In the genomic region with DNA sequence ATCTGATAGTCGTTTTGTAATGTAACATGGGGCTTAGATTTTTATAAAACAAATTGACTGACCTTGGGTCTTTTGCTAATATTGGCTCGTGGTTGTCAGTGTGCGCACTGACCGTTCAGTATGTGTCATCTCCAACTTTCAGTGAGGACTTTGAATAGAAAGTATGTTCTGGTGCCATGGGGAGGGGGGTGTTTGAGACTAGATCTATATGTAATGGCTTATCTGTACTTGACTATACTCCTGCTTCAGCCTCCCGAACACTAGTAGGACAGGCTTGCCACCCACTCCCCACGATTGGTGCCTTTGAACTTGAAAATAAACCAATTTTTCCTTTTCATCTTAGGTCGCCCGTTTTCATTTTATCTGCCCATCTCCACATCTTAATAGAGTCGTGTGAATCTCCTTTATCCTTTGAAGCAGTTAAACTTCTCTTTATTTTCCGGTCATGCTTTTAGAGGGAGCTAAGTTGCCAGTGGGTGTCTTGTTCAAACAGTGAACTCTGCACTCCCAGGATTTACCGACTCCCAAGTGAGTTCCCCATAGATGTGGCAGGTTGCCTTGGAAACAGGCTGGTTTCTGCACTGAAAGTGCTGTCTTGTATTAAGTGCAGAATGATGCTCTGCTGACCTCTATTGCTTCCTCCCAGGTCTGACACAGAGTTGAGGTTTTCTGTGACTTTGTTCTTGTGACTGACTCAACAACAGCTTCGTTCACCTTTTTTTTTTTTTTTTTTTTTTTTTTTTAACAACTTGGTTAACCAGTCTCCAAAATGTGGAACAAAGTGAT, we compare ENCODE assay signal across 9 mouse cellular contexts.
A peak's percentile ranks its signal among the peaks of the same experiment; 100 is the strongest.
DNase-seq lines count a peak whose midpoint lies in the region; ATAC-seq and TF ChIP-seq lines count a peak whose summit lies in the region.
"Had no signal": no experiment of that assay in that cellular context is flagged by ENCODE, and none has a peak within 500 bp of the region (broad histone marks: within the 10 kb centered on the region; RNA-seq: fewer than 3 reads in every experiment).

No protein-coding gene starts in this region.

- in situ Hi-C loops in ES-E14 (cut with MboI; ENCODE audit: low sequenced_read_pairs in 2 of 2, unreplicated experiment in 2 of 2): no loop called here

- no peak overlapping the region for H3K4me3 ChIP-seq in ES-E14 (ENCODE audit: insufficient read depth in 1 of 2, low read depth in 1 of 2, low read length in 2 of 2, poor library complexity in 1 of 2, severe bottlenecking in 1 of 2)
- H3K4me3 ChIP-seq in forebrain, embryonic 13.5 days: no peak overlapping the region
- H3K4me3 ChIP-seq: liver, embryonic 13.5 days had no signal

- ATAC-seq in forebrain, embryonic 13.5 days: peak; percentile 59; the same call in 1 of the 2 replicates
- no peak for ATAC-seq in megakaryocyte progenitor cell, adult 5-6 weeks (replicated peaks; ENCODE audit: poor library complexity)

- H3K36me3 ChIP-seq in ES-E14 (ENCODE audit: control insufficient read depth, insufficient read depth, low read length, poor library complexity, severe bottlenecking): no peaks in the 10 kb centered on the region; the same call in 1 of the 2 replicates
- H3K36me3 ChIP-seq in forebrain, embryonic 13.5 days (ENCODE audit: poor library complexity, severe bottlenecking): no peaks in the 10 kb centered on the region
- H3K36me3 ChIP-seq: liver, embryonic 13.5 days had no signal

- H3K9me3 ChIP-seq in ES-E14 (ENCODE audit: control insufficient read depth, insufficient read depth, low read depth, low read length): no peaks in the 10 kb centered on the region
- H3K9me3 ChIP-seq in forebrain, embryonic 13.5 days (replicated peaks): no peaks in the 10 kb centered on the region
- H3K9me3 ChIP-seq: liver, embryonic 13.5 days had no signal

- 39% methylated on average over 12 of the region's 12 CpGs for WGBS in forebrain, embryonic 13.5 days

- H3K27ac ChIP-seq in ES-E14 (ENCODE audit: insufficient read depth, low read depth, low read length, poor library complexity, severe bottlenecking): no peak overlapping the region
- no peak overlapping the region for H3K27ac ChIP-seq in forebrain, embryonic 13.5 days
- H3K27ac ChIP-seq: liver, embryonic 13.5 days had no signal

- H3K4me1 ChIP-seq in ES-E14 (ENCODE audit: control insufficient read depth in 2 of 2, insufficient read depth in 2 of 2, low read length in 2 of 2, poor library complexity in 1 of 2): peaks cover 2 to 5% of the 10 kb centered on the region in 2 experiments; a peak in 2 of 4 replicates
- peaks cover 32% of the 10 kb centered on the region for H3K4me1 ChIP-seq in forebrain, embryonic 13.5 days

- DNase-seq in cerebellum, postnatal 14 days: peak; percentile 10 to 22
- no peak for DNase-seq in cerebellum, postnatal 36 days
- no peak for DNase-seq in ES-E14 (ENCODE audit: low read depth, low spot score)
- peak; percentile 68 for DNase-seq in mesoderm, embryonic 11.5 days (ENCODE audit: low read depth, low spot score)
- DNase-seq in urinary bladder, adult 18-20 months (ENCODE audit: low spot score in 2 of 2): no peak
- DNase-seq in ovary, postnatal 36 days (ENCODE audit: low spot score): no peak
- DNase-seq: liver, embryonic 13.5 days had no signal

- no peak overlapping the region for H3K4me2 ChIP-seq in forebrain, embryonic 13.5 days
- H3K4me2 ChIP-seq: liver, embryonic 13.5 days had no signal

- no peaks in the 10 kb centered on the region for H3K27me3 ChIP-seq in forebrain, embryonic 13.5 days
- H3K27me3 ChIP-seq: liver, embryonic 13.5 days had no signal

- no peak overlapping the region for H3K9ac ChIP-seq in ES-E14 (ENCODE audit: insufficient read depth, low read depth, low read length, poor library complexity, severe bottlenecking)
- H3K9ac ChIP-seq in forebrain, embryonic 13.5 days: no peak overlapping the region
- H3K9ac ChIP-seq: liver, embryonic 13.5 days had no signal

TF ChIP-seq in ES-E14, 5 proteins besides CTCF, POLR2A, EP300 and RAD21:
- TF ChIP-seq HCFC1 (IDR thresholded peaks at IDR 0.05; ENCODE audit: borderline replicate concordance, insufficient read depth, low read length) (no peak), CHD2 (IDR thresholded peaks at IDR 0.05; ENCODE audit: low read depth, low read length) (no peak), ZNF384 (IDR thresholded peaks at IDR 0.05; ENCODE audit: low read depth, low read length) (0 out of 2 replicates have a peak, but pooled peaks have one; percentile 12)

Comparison
In these comparisons a context has a peak if more than half of its experiments do, and no peak if none do; other contexts are left out.
1. DNase-seq: peak in cerebellum, postnatal 14 days (2 of 2) and mesoderm, embryonic 11.5 days (single experiment); none in cerebellum, postnatal 36 days (0 of 2), ES-E14 (single experiment), urinary bladder, adult 18-20 months (0 of 2) and ovary, postnatal 36 days (single experiment).